Mouse (Mus musculus) layer of hippocampus, adult 6 months (tissue): Measurements from ENCODE around the gene Fabp1. TPM values are rescaled to one million over a fixed set of nuclear protein-coding genes. Genes with fewer than 3 reads are reported as not detected.

ENCODE experiments used
- long read RNA-seq, 2 experiments: library from polyadenylated mRNA; unstranded; transcript quantifications; one replicate each; pipeline ENCODE4 v2.0.0; 2019 to 2020
- polyA plus RNA-seq: library from polyadenylated mRNA; unstranded; fragments of <200 nt; fragmentation: Nextera tagmentation; gene quantifications from 2 replicates; pipeline ENCODE4 v1.2.3, GENCODE M21; 2021

The Fabp1 gene
- polyA plus RNA-seq, result not detected in 2 replicates
- long read RNA-seq, experiment 1, result 0 reads
- long read RNA-seq, experiment 2, result 0 reads

GRCm38 (mm10) chr6:71199612-71200011, at the start of gene Fabp1:
TSS of gene Fabp1 (plus strand) at chr6:71199827.

Other genes starting within 250 kb of the Fabp1 start
- not detected in 2 replicates for gene Foxi3, start 243.3 kb upstream of the Fabp1 start, polyA plus RNA-seq
- gene Thnsl2, start 55.4 kb upstream of the Fabp1 start, polyA plus RNA-seq, result 3.3 and 4.1 TPM in 2 replicates
- gene Krcc1, start 71.8 kb downstream of the Fabp1 start, polyA plus RNA-seq, result 23.1 and 24.3 TPM in 2 replicates
- 1.4 and 2.5 TPM in 2 replicates for gene Smyd1, start 122.4 kb downstream of the Fabp1 start, polyA plus RNA-seq
- gene Cd8b1, start 123.0 kb downstream of the Fabp1 start, polyA plus RNA-seq, result 0.09 TPM in 1 of 2 replicates, not detected in the other
- gene Cd8a, start 173.6 kb downstream of the Fabp1 start, polyA plus RNA-seq, result 0.06 TPM in 1 of 2 replicates, not detected in the other
- gene Rmnd5a, start 240.8 kb downstream of the Fabp1 start, polyA plus RNA-seq, result 6.5 and 7.2 TPM in 2 replicates